Mouse (Mus musculus) lung, adult 2 months (tissue): ENCODE data around the gene Fat2. TPM values are rescaled to one million over a fixed set of nuclear protein-coding genes. Genes with fewer than 3 reads are reported as not detected.

Experiments
- DNase-seq: peaks from one replicate; pipeline ENCODE4 v3.0.0; 2022
- H3K4me1 ChIP-seq: fragments of 200-500 bp; 2 replicates; pipeline ENCODE4 v1.6.1; 2011; ENCODE audit warnings: low read length; ENCODE audit not compliant: control insufficient read depth, insufficient read depth
- H3K4me3 ChIP-seq: fragments of 200-500 bp; replicated peaks from 2 replicates; pipeline ENCODE3; 2011; ENCODE audit warnings: low read depth, mild to moderate bottlenecking, control low read depth, low read length; ENCODE audit errors: extremely low read depth
- CTCF ChIP-seq: fragments of 200-500 bp; IDR thresholded peaks from 2 replicates; pipeline ENCODE4 v1.5.1; 2011; ENCODE audit warnings: mild to moderate bottlenecking, low read length, control low read depth; ENCODE audit not compliant: insufficient read depth
- POLR2A ChIP-seq: fragments of 200-500 bp; IDR thresholded peaks from 2 replicates; pipeline ENCODE4 v1.6.1; 2011; ENCODE audit warnings: low read depth, mild to moderate bottlenecking, control low read depth, low read length, borderline replicate concordance; ENCODE audit errors: extremely low read depth
- WGBS: fragments of 180-500 bp; shearing (Covaris S2); methylation state at CpG from one replicate; pipeline ENCODE4 v1.1.7; 2018; 5-methylcytosine and 5-hydroxymethylcytosine counted together
- polyA plus RNA-seq: library from polyadenylated mRNA; depleted of rRNA; stranded (reverse); fragments of >200 nt; gene quantifications from 2 replicates; pipeline ENCODE4 v1.2.3, GENCODE M21; 2012

Fat2 gene
- polyA plus RNA-seq, 1 experiment: 1.4 TPM

GRCm38 (mm10) chr11:55314704-55315047 is 21.7 kb downstream of the Fat2 start:
- TF ChIP-seq POLR2A (no peak), CTCF (no peak)
- 42% methylated on average over 2 of the region's 2 CpGs for WGBS
- H3K4me1 ChIP-seq: no peaks in the 10 kb centered on the region

DNA sequence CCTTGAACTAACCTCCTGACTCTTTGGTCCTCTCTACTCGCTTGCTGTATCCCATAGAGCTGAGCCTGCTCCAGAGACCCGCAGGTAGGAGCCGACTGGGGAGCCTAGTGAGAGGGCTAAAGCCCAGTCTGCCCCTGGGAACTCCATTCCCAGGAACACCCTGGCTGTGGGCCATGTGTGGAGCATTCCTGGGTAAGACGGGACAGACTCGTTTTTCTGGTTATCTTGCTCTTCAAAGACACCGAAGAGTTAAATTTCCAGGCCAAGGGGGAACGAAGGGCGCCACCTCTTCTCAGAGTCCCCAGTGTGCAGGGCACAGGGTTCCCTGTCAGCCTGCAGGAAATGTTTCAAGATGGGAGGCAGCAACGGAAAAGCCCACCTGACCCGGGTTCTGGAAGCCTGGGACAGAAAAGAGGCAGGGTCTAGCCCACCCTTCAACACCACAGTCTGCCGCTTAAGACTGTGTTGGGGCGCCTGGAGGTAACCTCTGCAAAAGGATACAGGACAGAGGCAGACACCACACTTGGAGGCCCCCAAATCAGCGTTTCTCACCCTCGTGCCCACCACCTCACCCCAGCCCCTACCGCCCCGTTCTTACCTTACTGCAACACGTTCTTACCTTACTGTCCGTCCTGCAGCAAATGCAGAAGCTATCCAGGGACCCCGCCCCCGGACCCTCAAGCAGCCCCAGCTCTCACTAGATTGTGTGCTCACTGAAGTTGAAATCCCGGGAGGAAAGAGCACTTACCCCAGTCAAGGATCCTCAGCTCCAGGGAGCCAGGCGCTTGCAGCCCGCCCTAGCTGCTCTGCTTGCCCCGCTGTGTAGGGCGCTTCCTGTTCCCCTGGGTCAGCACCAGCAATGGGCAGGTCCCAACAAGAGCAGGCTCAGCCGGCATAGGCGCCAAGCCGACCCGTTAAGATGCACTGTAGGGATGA is 22.3 kb downstream of the Fat2 start:
- DNase-seq: peak; percentile 20
- 21% methylated on average over 29 of the region's 29 CpGs for WGBS

More at GRCm38 (mm10) chr11:55314704-55315047, 21.7 kb downstream of the Fat2 start:
- H3K4me3 ChIP-seq: no peak overlapping the region
- no peak for DNase-seq

GRCm38 (mm10) chr11:55302350-55302749 is 34.0 kb downstream of the Fat2 start:
- no peaks in the 10 kb centered on the region for H3K4me1 ChIP-seq
- WGBS: 38% methylated on average over 4 of the region's 4 CpGs
- DNase-seq: no peak
- no peak overlapping the region for H3K4me3 ChIP-seq
- TF ChIP-seq POLR2A (no peak), CTCF (no peak)

More for the DNA sequence above, 22.3 kb downstream of the Fat2 start:
- TF ChIP-seq POLR2A (no peak), CTCF (no peak)
- no peaks in the 10 kb centered on the region for H3K4me1 ChIP-seq
- H3K4me3 ChIP-seq: peak overlapping the region; percentile 14

DNA sequence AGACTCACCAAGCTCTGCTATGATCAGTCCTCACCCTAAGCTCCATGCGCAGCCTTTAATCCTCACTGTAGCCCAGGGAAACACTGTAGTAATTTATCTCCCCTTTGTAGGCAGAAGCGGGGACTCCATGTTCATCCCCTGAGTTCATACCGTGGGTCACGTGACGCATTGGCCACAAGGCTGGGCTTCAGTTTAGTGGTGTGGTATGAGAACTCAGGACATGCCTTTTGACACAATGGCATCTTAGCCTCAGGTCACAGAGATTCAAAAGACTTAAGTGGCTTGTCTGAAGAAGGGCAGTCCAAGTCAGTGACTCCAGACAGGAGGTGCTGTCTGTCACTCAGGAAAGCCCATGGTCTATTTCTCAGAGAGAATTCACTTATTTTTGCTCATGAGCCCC is 43.2 kb downstream of the Fat2 start:
- DNase-seq: no peak
- no peak overlapping the region for H3K4me3 ChIP-seq
- 96% methylated on average over 5 of the region's 5 CpGs for WGBS
- TF ChIP-seq POLR2A: no peak
- no peak for TF ChIP-seq CTCF
- H3K4me1 ChIP-seq: no peaks in the 10 kb centered on the region

GRCm38 (mm10) chr11:55291901-55292300 is 44.5 kb downstream of the Fat2 start:
- Histone ChIP-seq H3K4me3 (no peak overlapping the region), H3K4me1 (no peaks in the 10 kb centered on the region)
- TF ChIP-seq POLR2A (no peak), CTCF (no peak)
- DNase-seq: no peak
- WGBS: 77% methylated on average over 7 of the region's 7 CpGs

- 67% methylated on average over 5 of the region's 5 CpGs for WGBS
- TF ChIP-seq CTCF: no peak
- no peak for TF ChIP-seq POLR2A
- no peak for DNase-seq
Observed at GRCm38 (mm10) chr11:55289851-55290391, 46.4 kb downstream of the Fat2 start.

GRCm38 (mm10) chr11:55274756-55275155 is 61.6 kb downstream of the Fat2 start:
- Histone ChIP-seq H3K4me3 (no peak overlapping the region), H3K4me1 (no peaks in the 10 kb centered on the region)
- TF ChIP-seq CTCF: no peak
- no peak for DNase-seq
- 50% methylated on average over 6 of the region's 6 CpGs for WGBS

More at GRCm38 (mm10) chr11:55289851-55290391, 46.4 kb downstream of the Fat2 start:
- Histone ChIP-seq H3K4me1 (no peaks in the 10 kb centered on the region), H3K4me3 (no peak overlapping the region)

DNA sequence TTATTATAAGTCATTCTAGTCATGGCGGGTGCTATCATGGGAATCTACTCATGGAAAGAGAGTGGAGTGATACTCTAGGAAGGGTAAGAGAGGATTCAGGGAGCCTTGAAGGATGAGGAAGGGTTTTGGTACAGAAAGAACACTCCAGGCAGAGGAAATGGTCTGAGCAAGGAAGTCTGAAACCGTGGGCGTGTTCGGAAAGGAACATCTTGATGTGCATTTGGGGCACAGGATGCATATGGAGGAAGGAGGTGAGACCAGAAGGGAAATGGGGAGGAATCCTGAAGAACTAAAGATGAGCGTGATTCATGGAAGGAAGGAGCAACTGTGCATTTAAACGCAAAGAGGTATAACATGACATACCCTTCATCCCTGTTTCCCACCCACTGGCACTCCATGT is 67.8 kb downstream of the Fat2 start:
- TF ChIP-seq CTCF (no peak), POLR2A (no peak)
- 59% methylated on average over 6 of the region's 6 CpGs for WGBS
- H3K4me3 ChIP-seq: no peak overlapping the region
- no peaks in the 10 kb centered on the region for H3K4me1 ChIP-seq
- no peak for DNase-seq

DNA sequence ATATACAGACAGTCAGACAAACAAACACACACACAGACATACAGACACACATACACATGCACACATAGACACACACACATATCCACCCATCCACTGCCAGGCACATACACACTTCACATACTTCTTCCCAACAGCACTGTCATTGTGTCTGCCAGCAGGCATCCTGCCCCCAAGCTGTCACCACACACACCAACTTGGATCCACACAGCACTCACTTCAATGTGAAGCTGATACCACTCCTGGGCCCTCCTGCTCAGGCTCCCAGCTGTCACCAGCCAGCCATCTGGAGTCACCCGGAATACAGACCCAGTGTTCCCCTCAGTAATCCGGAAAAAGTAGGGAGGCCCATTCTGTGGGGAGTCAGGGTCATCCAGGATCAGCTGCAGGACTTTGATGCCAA is 70.7 kb downstream of the Fat2 start:
- WGBS: 46% methylated on average over 2 of the region's 2 CpGs
- Histone ChIP-seq H3K4me3 (no peak overlapping the region), H3K4me1 (no peaks in the 10 kb centered on the region)
- no peak for DNase-seq
- TF ChIP-seq POLR2A (no peak), CTCF (no peak)

DNA sequence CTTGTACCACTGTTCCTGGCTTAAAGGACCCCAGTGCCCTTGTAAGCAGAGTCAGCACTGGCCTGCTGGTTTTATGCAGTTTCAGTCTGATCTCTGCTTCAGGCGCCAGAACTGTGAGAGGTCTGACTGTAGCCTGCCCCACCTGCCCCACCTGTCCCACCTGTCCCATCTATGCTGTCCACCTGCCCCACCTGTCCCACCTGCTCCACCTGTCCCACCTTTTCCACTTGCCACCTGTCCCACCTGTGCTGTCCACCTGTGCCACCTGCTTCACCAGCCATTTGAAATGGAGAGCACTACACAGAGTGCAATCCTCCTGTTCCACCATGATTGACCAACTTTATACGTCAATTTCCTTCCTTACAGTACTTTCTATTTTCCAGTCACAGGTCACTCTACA is 72.0 kb downstream of the Fat2 start:
- WGBS: 60% methylated on average over 2 of the region's 2 CpGs
- TF ChIP-seq POLR2A: no peak
- TF ChIP-seq CTCF: no peak

More for the DNA sequence above, 72.0 kb downstream of the Fat2 start:
- H3K4me1 ChIP-seq: no peaks in the 10 kb centered on the region
- H3K4me3 ChIP-seq: no peak overlapping the region
- no peak for DNase-seq
